Mouse (Mus musculus) CH12.LX (cell line): ENCODE measurements around the gene Hic1. TPM values are rescaled to one million over a fixed set of nuclear protein-coding genes. Genes with fewer than 3 reads are reported as not detected.

ENCODE experiments used
- DNase-seq: peaks from one replicate; pipeline ENCODE4 v3.0.0-alpha.2; 2013; ENCODE audit errors: extremely low read depth
- H3K27ac ChIP-seq: 2 replicates; pipeline ENCODE4 v1.5.1; 2012; ENCODE audit warnings: low read depth, mild to moderate bottlenecking, control low read depth, moderate library complexity; ENCODE audit not compliant: insufficient read depth
- H3K27me3 ChIP-seq: replicated peaks from 2 replicates; pipeline ENCODE3; 2012; ENCODE audit warnings: inconsistent platforms
- H3K36me3 ChIP-seq, 2 experiments: replicated peaks in 1 of 2; 2 replicates each; pipeline versions ENCODE3 to v1.6.1; 2012; ENCODE audit warnings: inconsistent platforms in 1 of 2, low read length in 1 of 2, mild to moderate bottlenecking in 1 of 2, mixed read lengths in 1 of 2, moderate library complexity in 1 of 2; ENCODE audit not compliant: control insufficient read depth in 1 of 2, insufficient read depth in 1 of 2
- H3K4me1 ChIP-seq, 2 experiments: 2 replicates each; pipeline ENCODE4 v1.6.1; 2012; ENCODE audit warnings: inconsistent platforms in 1 of 2, moderate library complexity in 1 of 2; ENCODE audit not compliant: insufficient read depth in 2 of 2, control insufficient read depth in 1 of 2
- H3K4me2 ChIP-seq: 2 replicates; pipeline ENCODE4 v1.6.1; 2012; ENCODE audit warnings: low read depth, mild to moderate bottlenecking, control low read depth; ENCODE audit not compliant: poor library complexity, insufficient read depth, severe bottlenecking
- H3K4me3 ChIP-seq, 3 experiments: fragments of 150-350 bp in 1 of 3; sonication (generic) in 1 of 3; replicated peaks in 1 of 3; 2 replicates each; pipeline versions ENCODE3 to v1.5.1; 2011 to 2012; ENCODE audit warnings: low read depth in 2 of 3, low read length in 2 of 3, mild to moderate bottlenecking in 2 of 3, moderate library complexity in 2 of 3, control low read depth in 1 of 3, improper control_type of control experiment in 1 of 3, inconsistent platforms in 1 of 3, mixed read lengths in 1 of 3; ENCODE audit not compliant: poor library complexity in 1 of 3
- H3K79me2 ChIP-seq: replicated peaks from 2 replicates; pipeline ENCODE4 v1.6.1; 2012; ENCODE audit warnings: mild to moderate bottlenecking, moderate library complexity; ENCODE audit not compliant: control insufficient read depth, poor library complexity, insufficient read depth, severe bottlenecking; ENCODE audit errors: extremely low read depth
- H3K9ac ChIP-seq: 2 replicates; pipeline ENCODE4 v1.6.1; 2012; ENCODE audit warnings: low read depth, mild to moderate bottlenecking, control low read depth, moderate library complexity; ENCODE audit not compliant: insufficient read depth
- H3K9me3 ChIP-seq: replicated peaks from 2 replicates; pipeline ENCODE3; 2012; ENCODE audit warnings: low read length, inconsistent platforms, mixed read lengths
- CHD1 ChIP-seq: IDR thresholded peaks from 2 replicates; pipeline ENCODE4 v1.6.1; 2012; ENCODE audit warnings: low read depth, low read length, improper control_type of control experiment, inconsistent platforms
- E2F4 ChIP-seq: IDR thresholded peaks from 2 replicates; pipeline ENCODE4 v1.6.1; 2011; ENCODE audit warnings: low read depth, low read length, improper control_type of control experiment; ENCODE audit not compliant: insufficient replicate concordance
- ELF1 ChIP-seq: IDR thresholded peaks from 2 replicates; pipeline ENCODE4 v1.6.1; 2014; ENCODE audit warnings: low read depth, mild to moderate bottlenecking, inconsistent platforms, low read length, improper control_type of control experiment
- EP300 ChIP-seq: IDR thresholded peaks from 2 replicates; pipeline ENCODE4 v1.6.1; 2011; ENCODE audit warnings: low read length, improper control_type of control experiment
- ETS1 ChIP-seq: conservative IDR thresholded peaks from 2 replicates; pipeline ENCODE4 v1.6.1; 2012; ENCODE audit warnings: low read depth, mild to moderate bottlenecking, inconsistent platforms, low read length, improper control_type of control experiment, moderate library complexity
- IRF4 ChIP-seq: IDR thresholded peaks from 2 replicates; pipeline ENCODE4 v1.6.1; 2014; ENCODE audit warnings: low read depth, mild to moderate bottlenecking, inconsistent platforms, low read length, improper control_type of control experiment
- KAT2A ChIP-seq: IDR thresholded peaks from 2 replicates; pipeline ENCODE4 v1.6.1; 2012; ENCODE audit warnings: low read length, improper control_type of control experiment, inconsistent platforms; ENCODE audit not compliant: insufficient replicate concordance
- MAFK ChIP-seq: IDR thresholded peaks from 2 replicates; pipeline ENCODE4 v1.6.1; 2011; ENCODE audit warnings: low read length, improper control_type of control experiment; ENCODE audit not compliant: insufficient replicate concordance
- MAX ChIP-seq: IDR thresholded peaks from 2 replicates; pipeline ENCODE4 v1.6.1; 2011; ENCODE audit warnings: low read length, improper control_type of control experiment
- MAZ ChIP-seq: IDR thresholded peaks from 2 replicates; pipeline ENCODE4 v1.6.1; 2012; ENCODE audit warnings: low read depth, mild to moderate bottlenecking, inconsistent platforms, low read length, improper control_type of control experiment, moderate library complexity
- MEF2A ChIP-seq: IDR thresholded peaks from 2 replicates; pipeline ENCODE4 v1.6.1; 2014; ENCODE audit warnings: low read depth, mild to moderate bottlenecking, inconsistent platforms, low read length, improper control_type of control experiment, borderline replicate concordance
- MXI1 ChIP-seq: IDR thresholded peaks from 2 replicates; pipeline ENCODE4 v1.6.1; 2011; ENCODE audit warnings: mild to moderate bottlenecking, low read depth, low read length, improper control_type of control experiment
- MYC ChIP-seq: IDR thresholded peaks from 2 replicates; pipeline ENCODE4 v1.6.1; 2011; ENCODE audit warnings: low read depth, mild to moderate bottlenecking, improper control_type of control experiment, low read length
- NELFE ChIP-seq: IDR thresholded peaks from 2 replicates; pipeline ENCODE4 v1.6.1; 2011; ENCODE audit warnings: low read depth, low read length, improper control_type of control experiment
- NRF1 ChIP-seq: IDR thresholded peaks from 2 replicates; pipeline ENCODE4 v1.6.1; 2014; ENCODE audit warnings: low read depth, mild to moderate bottlenecking, inconsistent platforms, low read length, improper control_type of control experiment, moderate library complexity
- PAX5 ChIP-seq: IDR thresholded peaks from 2 replicates; pipeline ENCODE4 v1.6.1; 2012; ENCODE audit warnings: low read length, inconsistent platforms, mixed read lengths
- POLR2A ChIP-seq: IDR thresholded peaks from 2 replicates; pipeline ENCODE4 v1.6.1; 2011; ENCODE audit warnings: low read depth, mild to moderate bottlenecking, improper control_type of control experiment, low read length
- RAD21 ChIP-seq: IDR thresholded peaks from 2 replicates; pipeline ENCODE4 v1.6.1; 2011; ENCODE audit warnings: low read depth, mild to moderate bottlenecking, low read length, improper control_type of control experiment, moderate library complexity
- RCOR1 ChIP-seq: conservative IDR thresholded peaks from 2 replicates; pipeline ENCODE4 v1.6.1; 2012; ENCODE audit warnings: low read depth, mild to moderate bottlenecking, inconsistent platforms, low read length, improper control_type of control experiment
- SIN3A ChIP-seq: IDR thresholded peaks from 2 replicates; pipeline ENCODE4 v1.6.1; 2012; ENCODE audit warnings: low read length, improper control_type of control experiment, inconsistent platforms
- SMC3 ChIP-seq: IDR thresholded peaks from 2 replicates; pipeline ENCODE4 v1.6.1; 2011; ENCODE audit warnings: low read depth, low read length, improper control_type of control experiment
- TBP ChIP-seq: conservative IDR thresholded peaks from 2 replicates; pipeline ENCODE4 v1.6.1; 2011; ENCODE audit warnings: low read depth, low read length, improper control_type of control experiment
- TCF12 ChIP-seq: IDR thresholded peaks from 2 replicates; pipeline ENCODE4 v1.6.1; 2014; ENCODE audit warnings: low read depth, mild to moderate bottlenecking, inconsistent platforms, low read length, improper control_type of control experiment
- UBTF ChIP-seq: IDR thresholded peaks from 2 replicates; pipeline ENCODE4 v1.6.1; 2012; ENCODE audit warnings: low read depth, mild to moderate bottlenecking, inconsistent platforms, low read length, improper control_type of control experiment, moderate library complexity
- ZC3H11A ChIP-seq: IDR thresholded peaks from 2 replicates; pipeline ENCODE4 v1.6.1; 2012; ENCODE audit warnings: low read depth, mild to moderate bottlenecking, inconsistent platforms, low read length, improper control_type of control experiment
- ZKSCAN1 ChIP-seq: IDR thresholded peaks from 2 replicates; pipeline ENCODE4 v1.6.1; 2012; ENCODE audit warnings: low read depth, inconsistent platforms, low read length, improper control_type of control experiment, borderline replicate concordance
- dilution Hi-C: fragments of 300-500 bp; cut with MboI; formaldehyde crosslinking; loops from 2 replicates; pipeline ENCODE4 v1.14.3; 2020; ENCODE audit warnings: low sequenced_read_pairs; ENCODE audit not compliant: extremely low pct_unique_long_range_greater_than_20kb, extremely low pct_ligation_motif_present
- in situ Hi-C: fragments of 300-500 bp; cut with MboI; formaldehyde crosslinking; loops from 3 replicates; pipeline ENCODE4 v1.14.3; 2019; ENCODE audit warnings: low sequenced_read_pairs, low pct_ligation_motif_present, low pct_unique_long_range_greater_than_20kb, mixed read lengths
- polyA plus RNA-seq: library from polyadenylated mRNA; unstranded; fragments of >175 nt; gene quantifications from 2 replicates; pipeline ENCODE4 v1.2.1, GENCODE M21; 2012; ENCODE audit warnings: low read depth; ENCODE audit not compliant: insufficient read length
- total RNA-seq, 2 experiments: library from RNA; depleted of rRNA; stranded (reverse); fragments of 300-350 nt in 1 of 2; fragments of >200 nt in 1 of 2; gene quantifications; 2 replicates each; pipeline ENCODE4 v1.2.3; 2012 to 2014

The Hic1 gene
- total and polyA plus RNA-seq, 3 experiments: 2.9 to 6.4 (median 5.7) TPM

DNA sequence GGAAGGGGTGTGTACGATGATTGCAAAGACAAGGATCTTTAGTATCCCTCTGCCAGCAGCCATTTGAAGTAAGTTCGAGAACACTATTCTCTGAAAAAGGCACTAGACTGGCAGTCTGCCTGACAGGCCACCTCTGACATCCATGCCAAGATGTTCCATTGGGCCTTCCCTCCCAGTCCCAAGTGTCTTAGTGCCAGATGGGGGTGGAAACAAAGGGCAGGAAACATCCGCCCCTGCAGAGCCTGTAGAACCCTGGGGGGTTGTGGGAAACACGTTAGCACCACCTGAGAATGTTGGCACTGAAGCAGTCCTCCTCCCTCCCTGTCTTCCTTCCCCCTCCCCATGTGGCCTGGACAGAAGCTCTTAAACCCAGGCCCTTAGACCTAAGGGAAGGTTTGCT, 12.3 kb downstream of the Hic1 start:
- DNase-seq: no peak
- Histone ChIP-seq H3K9me3 (no peaks in the 10 kb centered on the region), H3K36me3 (peaks cover 17 to 64% of the 10 kb centered on the region in 2 experiments), H3K27ac (no peak overlapping the region), H3K9ac (no peak overlapping the region), H3K4me2 (no peak overlapping the region), H3K79me2 (no peaks in the 10 kb centered on the region), H3K4me3 (no peak overlapping the region), H3K4me1 (peaks cover 17 to 52% of the 10 kb centered on the region in 2 experiments), H3K27me3 (no peaks in the 10 kb centered on the region)
- TF ChIP-seq ZKSCAN1 (no peak), ETS1 (no peak), NELFE (no peak), E2F4 (no peak), SIN3A (no peak), ZC3H11A (no peak), ELF1 (no peak), MAX (no peak), MXI1 (no peak), MAZ (no peak), EP300 (no peak), RCOR1 (no peak), CHD1 (no peak), IRF4 (no peak), POLR2A (no peak), TBP (no peak), MYC (no peak), MEF2A (no peak), PAX5 (no peak), UBTF (no peak)
- dilution Hi-C loops (no loop called here), in situ Hi-C loops (loop anchor here (5.0 to 25.0 kb wide), 2 partner anchors 170 to 520 kb away; partner anchors contain the start of gene Cluh)

DNA sequence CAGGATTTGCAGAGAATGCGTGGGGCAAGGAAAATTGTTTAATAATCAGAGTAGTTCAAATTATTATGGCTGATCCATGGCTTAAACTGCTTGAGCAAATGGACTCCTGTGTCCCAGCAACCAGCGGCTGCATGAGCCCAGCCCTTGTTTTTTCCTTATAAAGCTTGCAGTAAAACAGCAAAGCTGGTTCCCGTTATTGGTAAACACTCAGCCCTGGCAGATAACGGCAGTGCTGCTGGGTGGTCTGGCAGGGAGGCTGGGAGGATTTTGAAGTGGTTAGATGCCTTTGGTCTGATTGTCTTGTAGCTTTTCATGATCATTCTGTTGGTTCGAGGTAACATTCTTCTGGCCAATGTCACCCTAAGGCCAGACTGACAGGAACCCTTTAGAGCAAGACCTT, 12.9 kb downstream of the Hic1 start:
- dilution Hi-C loops: no loop called here
- TF ChIP-seq KAT2A (no peak), TCF12 (no peak), NRF1 (no peak), MEF2A (no peak), MAFK (no peak), RAD21 (no peak), SMC3 (no peak), SIN3A (no peak), MXI1 (no peak), MAZ (no peak), POLR2A (no peak), E2F4 (no peak)
- TF ChIP-seq, all 38 proteins: peak for 0
- Histone ChIP-seq H3K27me3 (no peaks in the 10 kb centered on the region), H3K9me3 (no peaks in the 10 kb centered on the region), H3K4me2 (no peak overlapping the region), H3K27ac (no peak overlapping the region), H3K4me1 (peaks cover 17 to 56% of the 10 kb centered on the region in 2 experiments), H3K79me2 (no peaks in the 10 kb centered on the region), H3K36me3 (peaks cover 13 to 57% of the 10 kb centered on the region in 2 experiments), H3K4me3 (no peak overlapping the region), H3K9ac (no peak overlapping the region)
- no peak for DNase-seq
- in situ Hi-C loops: loop anchor here (5.0 to 25.0 kb wide), 2 partner anchors 169 to 519 kb away; partner anchors contain the start of gene Cluh
